Mouse (Mus musculus) neural tube, embryonic 13.5 days (tissue): Measurements from ENCODE around the gene Gmeb2. TPM values are rescaled to one million over a fixed set of nuclear protein-coding genes. Genes with fewer than 3 reads are reported as not detected.
A peak's percentile ranks its signal among the peaks of the same experiment; 100 is the strongest.

ENCODE experiments used
- ATAC-seq: fragments of 200-750 bp; cut with Nextera tagmentation; 2 replicates; pipeline ENCODE4 v1.8.0; 2017; ENCODE audit warnings: low read depth, mild to moderate bottlenecking, moderate TSS enrichment, moderate library complexity
- H3K27ac ChIP-seq: fragments of 300-500 bp; sonication (generic); replicated peaks from 2 replicates; pipeline ENCODE4 v1.5.1; 2015; ENCODE audit warnings: moderate library complexity, mild to moderate bottlenecking, inconsistent platforms
- H3K27me3 ChIP-seq: fragments of 300-500 bp; sonication (generic); 2 replicates; pipeline ENCODE4 v1.6.1; 2015; ENCODE audit warnings: mild to moderate bottlenecking, inconsistent platforms
- H3K36me3 ChIP-seq: fragments of 300-500 bp; sonication (generic); 2 replicates; pipeline ENCODE4 v1.6.1; 2015; ENCODE audit warnings: mild to moderate bottlenecking, inconsistent platforms
- H3K4me1 ChIP-seq: fragments of 300-500 bp; sonication (generic); replicated peaks from 2 replicates; pipeline ENCODE4 v1.6.1; 2015; ENCODE audit warnings: inconsistent platforms
- H3K4me2 ChIP-seq: fragments of 300-500 bp; sonication (generic); 2 replicates; pipeline ENCODE4 v1.6.1; 2015; ENCODE audit warnings: inconsistent platforms, mild to moderate bottlenecking, moderate library complexity
- H3K4me3 ChIP-seq: fragments of 300-500 bp; sonication (generic); 2 replicates; pipeline ENCODE4 v1.5.1; 2015; ENCODE audit warnings: mild to moderate bottlenecking, inconsistent platforms
- H3K9ac ChIP-seq: fragments of 300-500 bp; sonication (generic); 2 replicates; pipeline ENCODE4 v1.6.1; 2015; ENCODE audit warnings: moderate library complexity, mild to moderate bottlenecking, inconsistent platforms
- H3K9me3 ChIP-seq: fragments of 300-500 bp; sonication (generic); 2 replicates; pipeline ENCODE4 v1.6.1; 2016; ENCODE audit warnings: inconsistent platforms
- WGBS: fragments of 180-500 bp; shearing (Covaris S2); methylation state at CpG from one replicate; pipeline ENCODE4 v1.1.7; 2015; 5-methylcytosine and 5-hydroxymethylcytosine counted together
- polyA plus RNA-seq: library from polyadenylated mRNA; unstranded; fragments of >200 nt; fragmentation: Nextera tagmentation; extraction: Ambion mirVana; gene quantifications from 2 replicates; pipeline ENCODE4 v1.2.1, GENCODE M21; 2015

Gmeb2 gene
- polyA plus RNA-seq, 1 experiment from 2014 or later: 15.1 TPM

- Histone ChIP-seq H3K4me2 (no peak overlapping the region), H3K27me3 (no peaks in the 10 kb centered on the region), H3K36me3 (peaks cover 67% of the 10 kb centered on the region), H3K27ac (no peak overlapping the region), H3K9ac (no peak overlapping the region), H3K9me3 (no peaks in the 10 kb centered on the region), H3K4me3 (no peak overlapping the region), H3K4me1 (no peaks in the 10 kb centered on the region)
- no peak for ATAC-seq
- 96% methylated on average over 2 of the region's 2 CpGs for WGBS
Measured at GRCm38 (mm10) chr2:181272092-181272491, 15.7 kb downstream of the Gmeb2 start.

- H3K4me3 ChIP-seq: no peak overlapping the region
- no peaks in the 10 kb centered on the region for H3K9me3 ChIP-seq
- no peaks in the 10 kb centered on the region for H3K4me1 ChIP-seq
- H3K9ac ChIP-seq: no peak overlapping the region
- H3K27me3 ChIP-seq: no peaks in the 10 kb centered on the region
- ATAC-seq: no peak
- H3K27ac ChIP-seq: no peak overlapping the region
- WGBS: 94% methylated on average over 2 of the region's 2 CpGs
- H3K36me3 ChIP-seq: peaks cover 79% of the 10 kb centered on the region
- H3K4me2 ChIP-seq: no peak overlapping the region
Measured at GRCm38 (mm10) chr2:181266839-181267238, 21.0 kb downstream of the Gmeb2 start.

- no peaks in the 10 kb centered on the region for H3K4me1 ChIP-seq
- no peak overlapping the region for H3K9ac ChIP-seq
- ATAC-seq: no peak
- no peaks in the 10 kb centered on the region for H3K9me3 ChIP-seq
- no peak overlapping the region for H3K4me3 ChIP-seq
- H3K27ac ChIP-seq: no peak overlapping the region
- no peak overlapping the region for H3K4me2 ChIP-seq
- 89% methylated on average over 1 of the region's 1 CpGs for WGBS
- H3K36me3 ChIP-seq: peaks cover 73% of the 10 kb centered on the region
- H3K27me3 ChIP-seq: no peaks in the 10 kb centered on the region
Measured at GRCm38 (mm10) chr2:181253248-181253647, 34.6 kb downstream of the Gmeb2 start.

- peaks cover 60% of the 10 kb centered on the region for H3K36me3 ChIP-seq
- H3K27me3 ChIP-seq: no peaks in the 10 kb centered on the region
- no peaks in the 10 kb centered on the region for H3K9me3 ChIP-seq
- H3K4me1 ChIP-seq: no peaks in the 10 kb centered on the region
- no peak overlapping the region for H3K4me2 ChIP-seq
- ATAC-seq: no peak
- no peak overlapping the region for H3K4me3 ChIP-seq
- H3K27ac ChIP-seq: no peak overlapping the region
- WGBS: 89% methylated on average over 1 of the region's 1 CpGs
- H3K9ac ChIP-seq: no peak overlapping the region
Measured at GRCm38 (mm10) chr2:181251841-181252240, 36.0 kb downstream of the Gmeb2 start.

GRCm38 (mm10) chr2:181249217-181249616, 38.6 kb downstream of the Gmeb2 start:
- Histone ChIP-seq H3K9me3 (no peaks in the 10 kb centered on the region), H3K27ac (no peak overlapping the region), H3K9ac (no peak overlapping the region), H3K27me3 (no peaks in the 10 kb centered on the region), H3K36me3 (peaks cover 36% of the 10 kb centered on the region), H3K4me2 (no peak overlapping the region), H3K4me3 (no peak overlapping the region), H3K4me1 (no peaks in the 10 kb centered on the region)
- 91% methylated on average over 10 of the region's 10 CpGs for WGBS
- no peak for ATAC-seq

- 21% methylated on average over 2 of the region's 2 CpGs for WGBS
- Histone ChIP-seq H3K9ac (no peak overlapping the region), H3K27me3 (no peaks in the 10 kb centered on the region), H3K27ac (no peak overlapping the region), H3K4me2 (no peak overlapping the region), H3K4me3 (no peak overlapping the region), H3K4me1 (peaks cover 8% of the 10 kb centered on the region), H3K36me3 (no peaks in the 10 kb centered on the region), H3K9me3 (no peaks in the 10 kb centered on the region)
- no peak for ATAC-seq
Measured at GRCm38 (mm10) chr2:181245031-181245430, 42.8 kb downstream of the Gmeb2 start.

GRCm38 (mm10) chr2:181243706-181244394, 44.0 kb downstream of the Gmeb2 start:
- WGBS: 44% methylated on average over 11 of the region's 11 CpGs
- Histone ChIP-seq H3K36me3 (no peaks in the 10 kb centered on the region), H3K27ac (no peak overlapping the region), H3K4me3 (no peak overlapping the region), H3K4me2 (no peak overlapping the region), H3K27me3 (no peaks in the 10 kb centered on the region), H3K9me3 (no peaks in the 10 kb centered on the region), H3K4me1 (peaks cover 8% of the 10 kb centered on the region), H3K9ac (no peak overlapping the region)
- no peak for ATAC-seq

- no peaks in the 10 kb centered on the region for H3K9me3 ChIP-seq
- 71% methylated on average over 3 of the region's 3 CpGs for WGBS
- H3K27me3 ChIP-seq: no peaks in the 10 kb centered on the region
- H3K27ac ChIP-seq: no peak overlapping the region
- no peak overlapping the region for H3K4me3 ChIP-seq
- no peak overlapping the region for H3K9ac ChIP-seq
- peaks cover 8% of the 10 kb centered on the region for H3K4me1 ChIP-seq
- no peaks in the 10 kb centered on the region for H3K36me3 ChIP-seq
- ATAC-seq: no peak
- H3K4me2 ChIP-seq: peak overlapping the region; percentile 51
Measured at GRCm38 (mm10) chr2:181242314-181242665, 45.5 kb downstream of the Gmeb2 start.

- H3K9ac ChIP-seq: peak within 1 kb of the TSS; percentile 56
- no peaks in the 10 kb centered on the region for H3K27me3 ChIP-seq
- 11% methylated on average over 16 of the region's 16 CpGs for WGBS
- no peak within 1 kb of the TSS for H3K27ac ChIP-seq
- peak within 1 kb of the TSS; percentile 32 for H3K4me3 ChIP-seq
- H3K9me3 ChIP-seq: no peaks in the 10 kb centered on the region
- no peak for ATAC-seq
- peak within 1 kb of the TSS; percentile 51 for H3K4me2 ChIP-seq
- no peaks in the 10 kb centered on the region for H3K36me3 ChIP-seq
- H3K4me1 ChIP-seq: peaks cover 8% of the 10 kb centered on the region
Measured at GRCm38 (mm10) chr2:181241602-181242313, 46.1 kb downstream of the Gmeb2 start, which contains the start of gene Helz2. Gene Helz2, minus strand, starts transcription at chr2:181242027.

- no peak overlapping the region for H3K4me2 ChIP-seq
- 91% methylated on average over 13 of the region's 13 CpGs for WGBS
- H3K27ac ChIP-seq: no peak overlapping the region
- no peak for ATAC-seq
- H3K4me1 ChIP-seq: peaks cover 8% of the 10 kb centered on the region
- no peaks in the 10 kb centered on the region for H3K36me3 ChIP-seq
- H3K4me3 ChIP-seq: 0 out of 2 replicates have a peak overlapping the region, but pooled peaks have one; percentile 32
- H3K27me3 ChIP-seq: no peaks in the 10 kb centered on the region
- H3K9ac ChIP-seq: no peak overlapping the region
- H3K9me3 ChIP-seq: no peaks in the 10 kb centered on the region
Measured at GRCm38 (mm10) chr2:181240806-181241440, 46.9 kb downstream of the Gmeb2 start.

- no peak overlapping the region for H3K27ac ChIP-seq
- H3K4me2 ChIP-seq: no peak overlapping the region
- 93% methylated on average over 9 of the region's 9 CpGs for WGBS
- no peak for ATAC-seq
- H3K9me3 ChIP-seq: no peaks in the 10 kb centered on the region
- H3K9ac ChIP-seq: no peak overlapping the region
- H3K27me3 ChIP-seq: no peaks in the 10 kb centered on the region
- peaks cover 8% of the 10 kb centered on the region for H3K4me1 ChIP-seq
- H3K4me3 ChIP-seq: no peak overlapping the region
- H3K36me3 ChIP-seq: no peaks in the 10 kb centered on the region
Measured at GRCm38 (mm10) chr2:181239261-181239660, 48.6 kb downstream of the Gmeb2 start.

- 64% methylated on average over 2 of the region's 2 CpGs for WGBS
- Histone ChIP-seq H3K27me3 (no peaks in the 10 kb centered on the region), H3K36me3 (no peaks in the 10 kb centered on the region), H3K9me3 (no peaks in the 10 kb centered on the region), H3K4me3 (no peak overlapping the region), H3K4me1 (peaks cover 8% of the 10 kb centered on the region), H3K4me2 (no peak overlapping the region), H3K27ac (no peak overlapping the region), H3K9ac (no peak overlapping the region)
- ATAC-seq: no peak
Measured at GRCm38 (mm10) chr2:181238861-181239260, 49.0 kb downstream of the Gmeb2 start.
